Mouse (Mus musculus) embryonic fibroblast, embryonic 13.5 days (primary cell): ENCODE results near the gene Syndig1. TPM values are rescaled to one million over a fixed set of nuclear protein-coding genes. Genes with fewer than 3 reads are reported as not detected.

Experiments
- H3K27ac ChIP-seq: 2 replicates; pipeline ENCODE4 v1.5.1; 2012; ENCODE audit warnings: low read length, control low read depth, inconsistent platforms; ENCODE audit not compliant: insufficient read depth
- H3K4me1 ChIP-seq: 2 replicates; pipeline ENCODE4 v1.6.1; 2011; ENCODE audit warnings: low read length; ENCODE audit not compliant: control insufficient read depth, insufficient read depth
- H3K4me3 ChIP-seq: 2 replicates; pipeline ENCODE4 v1.5.1; 2011; ENCODE audit warnings: mild to moderate bottlenecking, control low read depth, low read length; ENCODE audit not compliant: insufficient read depth
- CTCF ChIP-seq: IDR thresholded peaks from 2 replicates; pipeline ENCODE4 v1.5.1; 2011; ENCODE audit warnings: mild to moderate bottlenecking, control low read depth, low read length, moderate library complexity, borderline replicate concordance; ENCODE audit not compliant: insufficient read depth
- POLR2A ChIP-seq: IDR thresholded peaks from 2 replicates; pipeline ENCODE4 v1.6.1; 2011; ENCODE audit warnings: low read depth, mild to moderate bottlenecking, control low read depth, low read length, moderate library complexity
- polyA plus RNA-seq: library from polyadenylated mRNA; stranded (reverse); fragments of >200 nt; gene quantifications from 2 replicates; pipeline ENCODE4 v1.2.4, GENCODE M21; 2011; ENCODE audit warnings: low read depth; ENCODE audit not compliant: missing spikeins, insufficient read length

Gene Syndig1
- polyA plus RNA-seq, 1 experiment = 8.0 TPM

DNA sequence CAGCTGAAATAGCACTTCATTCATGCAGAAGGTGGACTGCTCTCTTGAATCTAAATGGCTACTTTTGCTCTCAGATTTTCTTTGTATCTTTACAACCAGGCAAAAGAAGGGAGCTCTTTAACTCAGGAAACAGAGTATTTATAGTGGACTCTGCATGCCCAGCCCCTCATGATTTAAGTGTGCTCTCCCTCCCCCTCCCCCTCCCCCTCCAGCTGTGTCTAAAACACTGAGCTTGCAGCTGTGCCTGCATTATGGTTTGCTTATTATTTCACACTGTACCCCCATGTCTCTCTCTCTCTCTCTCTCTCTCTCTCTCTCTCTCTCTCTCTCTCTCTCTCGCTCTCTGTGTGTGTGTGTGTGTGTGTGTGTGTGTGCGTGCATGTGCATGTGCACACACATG, 168.6 kb downstream of the Syndig1 start:
- H3K4me1 ChIP-seq = no peaks in the 10 kb centered on the region
- no peak overlapping the region for H3K4me3 ChIP-seq
- no peak overlapping the region for H3K27ac ChIP-seq
- no peak for TF ChIP-seq CTCF
- TF ChIP-seq POLR2A = no peak

DNA sequence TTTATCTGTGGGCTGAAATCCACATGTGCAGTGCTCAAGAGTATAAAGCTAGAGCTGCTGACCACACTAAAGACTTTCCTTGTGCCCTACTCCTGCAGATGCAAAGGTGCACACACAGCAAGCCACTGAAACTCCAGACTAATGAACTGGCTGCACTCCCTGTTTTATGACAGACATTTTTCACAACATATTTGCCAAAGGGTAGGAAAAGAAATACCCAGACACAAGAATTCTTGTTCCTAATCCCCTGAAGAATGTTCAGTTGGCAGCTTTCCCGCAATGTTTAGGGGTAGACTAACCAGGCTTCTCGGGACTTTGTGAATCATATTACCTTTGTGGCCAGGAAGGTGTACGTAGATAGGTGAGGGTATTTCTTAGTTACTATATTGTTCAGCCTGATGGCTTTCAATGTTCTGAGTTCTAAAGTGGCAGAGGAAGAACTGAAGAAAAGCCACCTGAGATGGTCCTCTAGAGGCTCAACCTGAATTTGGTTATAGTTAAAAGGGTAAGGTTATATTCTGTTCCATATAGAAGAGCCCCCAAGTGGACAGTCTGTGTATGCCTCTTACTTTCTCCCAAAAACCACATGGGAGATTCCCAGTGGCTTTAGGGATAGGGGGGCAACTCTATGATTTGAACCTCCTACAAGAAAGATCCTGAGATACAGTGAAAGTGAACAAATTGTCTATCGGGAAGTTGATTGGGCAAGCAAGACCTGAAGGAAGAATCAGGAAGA, 169.5 kb downstream of the Syndig1 start:
- TF ChIP-seq CTCF (no peak), POLR2A (no peak)
- H3K4me1 ChIP-seq = no peaks in the 10 kb centered on the region
- H3K27ac ChIP-seq = no peak overlapping the region
- H3K4me3 ChIP-seq = no peak overlapping the region

DNA sequence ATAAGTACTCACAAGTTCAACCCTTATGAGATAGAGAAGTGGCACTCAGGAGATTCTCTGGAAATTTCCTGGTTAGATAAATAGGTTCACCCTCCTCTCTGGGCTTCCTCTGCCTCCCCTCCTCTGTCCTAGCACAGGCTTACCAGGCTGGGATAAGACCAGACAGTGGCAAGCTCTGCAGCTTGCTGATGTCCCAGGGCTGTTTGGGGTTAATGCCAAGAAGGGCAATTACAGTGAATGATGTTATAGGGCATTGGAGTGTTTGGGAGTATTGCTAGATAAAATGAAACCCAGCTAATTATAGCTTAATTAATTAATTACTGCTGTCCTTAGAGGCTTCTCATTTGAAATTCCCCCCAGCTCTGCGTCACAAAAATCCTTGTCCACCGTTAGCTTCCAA, 171.6 kb downstream of the Syndig1 start:
- Histone ChIP-seq H3K4me3 (no peak overlapping the region), H3K27ac (no peak overlapping the region), H3K4me1 (no peaks in the 10 kb centered on the region)
- no peak for TF ChIP-seq CTCF
- no peak for TF ChIP-seq POLR2A

DNA sequence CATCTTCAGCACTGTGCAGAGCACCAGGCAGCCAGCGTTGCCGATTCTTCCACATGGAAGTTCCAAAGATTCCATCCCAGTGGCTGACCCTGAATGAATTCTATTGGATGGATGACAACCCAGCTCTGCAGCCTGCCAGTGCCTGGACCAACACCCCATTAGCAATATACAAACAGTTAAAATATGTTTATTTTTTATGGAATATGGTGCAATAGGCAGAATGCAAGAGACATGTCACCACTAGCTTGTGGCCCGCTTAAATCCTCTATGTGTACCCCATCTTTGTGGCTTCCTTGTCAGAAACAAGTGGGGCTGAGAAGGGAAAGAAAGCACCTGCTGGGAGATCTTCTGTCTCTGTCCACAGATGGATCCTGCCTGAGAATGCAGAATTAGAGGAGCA, 174.5 kb downstream of the Syndig1 start:
- TF ChIP-seq POLR2A (no peak), CTCF (no peak)
- Histone ChIP-seq H3K27ac (no peak overlapping the region), H3K4me1 (no peaks in the 10 kb centered on the region), H3K4me3 (no peak overlapping the region)

DNA sequence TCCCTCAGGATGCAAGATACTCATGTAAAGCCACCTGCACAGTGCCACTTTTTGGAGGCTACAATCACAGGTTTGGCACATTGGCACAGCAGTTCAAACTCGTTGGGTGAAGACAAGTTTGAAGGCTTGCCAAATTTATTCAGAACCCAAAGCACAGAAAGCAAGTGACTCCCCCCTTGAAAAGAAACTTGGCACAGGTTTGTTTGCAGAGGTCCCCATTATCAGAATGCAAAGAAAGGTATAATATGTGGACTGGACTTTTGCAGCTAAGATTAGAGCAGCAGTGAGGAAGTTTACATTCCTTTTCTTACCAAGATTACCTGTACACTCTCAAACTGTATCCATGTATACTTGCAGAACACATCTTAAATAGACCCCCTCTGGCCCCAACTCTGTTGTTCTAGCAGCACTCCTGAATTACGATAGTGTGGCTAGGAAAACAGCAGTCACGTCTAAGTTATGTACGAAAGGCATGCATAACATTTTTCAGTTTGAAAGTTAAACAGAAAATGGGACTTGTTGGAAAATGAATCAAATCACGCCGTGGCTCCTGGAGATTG, 183.9 kb downstream of the Syndig1 start:
- H3K4me3 ChIP-seq = no peak overlapping the region
- H3K4me1 ChIP-seq = no peaks in the 10 kb centered on the region
- H3K27ac ChIP-seq = no peak overlapping the region
- TF ChIP-seq POLR2A (no peak), CTCF (no peak)

DNA sequence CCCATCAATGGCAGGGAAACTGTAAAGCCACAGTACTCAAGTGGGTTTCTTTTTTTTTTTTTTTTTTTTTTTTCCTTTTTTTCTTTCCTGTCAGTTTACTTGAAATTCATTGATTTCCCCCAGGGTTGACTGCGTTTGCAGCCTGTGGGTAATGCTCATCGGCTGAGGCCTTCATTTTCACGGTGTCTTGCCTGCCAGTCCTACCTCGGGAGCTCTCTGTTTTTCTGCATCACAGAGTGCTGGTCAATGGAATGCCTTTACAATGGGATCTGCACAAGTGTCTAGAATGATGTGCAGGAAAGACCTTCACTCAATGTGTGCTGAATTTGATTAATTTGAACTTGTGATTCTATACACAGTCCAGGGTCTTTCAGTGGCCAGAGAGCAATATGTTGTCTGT, 184.8 kb downstream of the Syndig1 start:
- Histone ChIP-seq H3K4me3 (no peak overlapping the region), H3K4me1 (no peaks in the 10 kb centered on the region), H3K27ac (no peak overlapping the region)
- no peak for TF ChIP-seq POLR2A
- no peak for TF ChIP-seq CTCF

DNA sequence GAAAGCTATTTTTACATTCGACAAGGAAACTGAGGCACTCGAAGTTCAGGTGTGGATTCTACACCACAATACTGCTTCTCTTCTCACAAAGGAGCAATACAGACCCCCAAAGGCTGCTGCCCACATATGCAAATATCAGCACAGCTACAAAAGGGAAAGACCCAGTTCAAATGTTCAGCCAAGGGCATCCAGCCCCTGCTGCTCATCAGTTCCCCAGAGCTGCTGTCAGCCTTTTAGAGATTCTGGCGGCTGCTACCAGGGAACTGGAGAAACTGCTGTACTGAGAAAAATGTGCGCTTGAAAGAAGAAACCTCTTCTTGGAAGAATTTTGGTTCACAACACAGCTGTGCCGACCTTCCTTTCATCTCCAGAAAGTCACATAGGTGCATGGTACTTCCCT, 187.3 kb downstream of the Syndig1 start:
- H3K27ac ChIP-seq = no peak overlapping the region
- no peak for TF ChIP-seq CTCF
- TF ChIP-seq POLR2A = no peak

DNA sequence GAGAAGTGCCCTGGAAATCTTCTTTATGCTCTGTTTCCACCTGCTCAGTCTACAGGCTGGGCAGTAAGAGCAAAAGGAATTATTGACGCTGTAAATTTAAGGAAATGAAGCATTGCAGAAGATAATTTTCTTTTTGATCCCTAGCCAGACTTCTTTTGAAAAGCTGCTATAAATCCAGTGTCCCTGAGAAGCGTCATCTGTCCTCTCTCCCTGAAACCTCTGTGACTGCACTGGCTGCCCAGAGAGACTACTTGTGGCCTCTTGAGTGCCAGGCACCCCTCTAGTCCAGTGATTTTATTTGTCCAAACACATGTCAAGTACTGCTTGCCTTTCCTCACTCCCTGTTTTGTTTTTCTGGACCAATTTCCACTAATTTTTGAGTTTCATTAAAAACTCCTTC, 191.7 kb downstream of the Syndig1 start:
- Histone ChIP-seq H3K4me3 (no peak overlapping the region), H3K27ac (no peak overlapping the region), H3K4me1 (no peaks in the 10 kb centered on the region)
- no peak for TF ChIP-seq POLR2A
- no peak for TF ChIP-seq CTCF

More for the DNA sequence above, 187.3 kb downstream of the Syndig1 start:
- Histone ChIP-seq H3K4me3 (no peak overlapping the region), H3K4me1 (no peaks in the 10 kb centered on the region)

DNA sequence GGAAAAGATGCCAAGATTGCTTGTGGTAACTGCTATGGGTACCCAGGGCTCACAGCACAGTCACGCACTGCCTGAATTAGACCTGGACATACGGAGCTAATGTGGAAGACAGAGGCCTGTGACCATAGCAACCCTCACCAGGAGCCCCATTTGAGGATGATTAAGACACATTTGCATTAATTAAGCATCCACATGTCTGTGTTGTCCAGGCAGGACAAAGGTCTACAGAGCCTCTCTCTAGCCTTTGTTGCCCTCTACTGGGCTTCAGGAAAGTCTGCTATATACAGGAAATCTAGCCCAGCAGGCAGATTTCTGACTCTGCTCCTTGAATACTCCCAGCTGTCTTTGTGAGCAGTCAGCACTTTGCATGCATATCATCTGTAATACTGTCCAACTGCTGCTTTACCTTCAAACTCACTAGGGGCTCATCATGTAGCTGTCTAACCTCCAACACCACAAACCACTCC, 194.9 kb downstream of the Syndig1 start:
- Histone ChIP-seq H3K27ac (no peak overlapping the region), H3K4me1 (no peaks in the 10 kb centered on the region), H3K4me3 (no peak overlapping the region)
- TF ChIP-seq POLR2A = no peak

DNA sequence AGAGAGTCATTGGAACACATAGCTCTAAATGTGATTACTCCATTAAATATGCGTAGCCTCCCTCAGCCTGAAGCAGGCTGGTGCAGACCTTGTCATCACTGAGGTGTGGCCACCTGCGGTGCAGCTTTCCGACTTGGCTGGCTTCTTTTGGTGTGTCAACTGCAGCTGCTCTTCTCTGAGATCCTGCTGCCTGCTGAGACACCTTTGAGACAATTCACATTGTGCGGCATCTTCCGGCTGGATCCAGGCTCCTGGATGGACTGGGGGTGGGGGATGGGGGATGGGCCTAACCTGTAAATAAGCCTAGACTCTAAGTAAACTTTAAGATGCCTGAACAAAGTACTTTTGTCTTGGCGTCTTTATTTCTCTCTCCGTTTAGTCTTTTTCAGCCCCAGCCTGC, 214.5 kb downstream of the Syndig1 start:
- H3K4me3 ChIP-seq = no peak overlapping the region

More for the DNA sequence above, 214.5 kb downstream of the Syndig1 start:
- H3K27ac ChIP-seq = no peak overlapping the region
- TF ChIP-seq CTCF = no peak
- TF ChIP-seq POLR2A = no peak
- H3K4me1 ChIP-seq = no peaks in the 10 kb centered on the region

Other genes with a start within 250 kb of the Syndig1 start
- gene C530025M09Rik, start 2.0 kb downstream of the Syndig1 start, polyA plus RNA-seq = not detected in 2 replicates